Mouse (Mus musculus) liver, adult 2 months (tissue): ENCODE measurements around the gene Vmn2r10.
"Not testable (repeated sequence)": the region's sequence is repeated elsewhere in the genome, so short reads cannot be mapped to it uniquely, and the experiment has no call there.

Experiments
- CTCF ChIP-seq: fragments of 200-500 bp; IDR thresholded peaks from 2 replicates; pipeline ENCODE4 v1.5.1; 2011; ENCODE audit warnings: low read depth, low read length, control low read depth
- POLR2A ChIP-seq: fragments of 200-500 bp; IDR thresholded peaks from 2 replicates; pipeline ENCODE4 v1.6.1; 2011; ENCODE audit warnings: low read length, control low read depth; ENCODE audit not compliant: insufficient read depth; ENCODE audit errors: extremely low read depth

- not testable (repeated sequence) for TF ChIP-seq CTCF, POLR2A
Measured at GRCm38 (mm10) chr5:109006427-109006826, at the start of gene Vmn2r10.
